Comparison of ENCODE assay signal across 18 mouse cellular contexts in genomic region chr11:115244840-115245239, GRCm38 (mm10). TPM values are rescaled to one million over a fixed set of nuclear protein-coding genes. Genes with fewer than 3 reads are reported as not detected.
A peak's percentile ranks its signal among the peaks of the same experiment; 100 is the strongest.
DNase-seq lines count a peak whose midpoint lies in the region; ATAC-seq and TF ChIP-seq lines count a peak whose summit lies in the region.
"Had no signal": no experiment of that assay in that cellular context is flagged by ENCODE, and none has a peak within 500 bp of the region (broad histone marks: within the 10 kb centered on the region; RNA-seq: fewer than 3 reads in every experiment).

No protein-coding gene starts in this region.

- no peak for TF ChIP-seq POLR2A in cerebellum, adult 2 months (IDR thresholded peaks at IDR 0.05; ENCODE audit: borderline replicate concordance, insufficient read depth, low read length)

- 0 out of 2 replicates have a peak overlapping the region, but pooled peaks have one; percentile 9 for H3K27ac ChIP-seq in cerebellum, adult 2 months (ENCODE audit: insufficient read depth, low read length)
- H3K27ac ChIP-seq in kidney, postnatal 0 days = no peak overlapping the region
- no peak overlapping the region for H3K27ac ChIP-seq in kidney, embryonic 14.5 days (ENCODE audit: low read depth, low read length)
- peak overlapping the region; percentile 45; the same call in 1 of the 2 replicates for H3K27ac ChIP-seq in liver, embryonic 13.5 days
- H3K27ac ChIP-seq: embryonic facial prominence, embryonic 13.5 days; macrophage; midbrain, embryonic 15.5 days had no signal

- 87% methylated on average over 8 of the region's 8 CpGs for WGBS in cerebellum, adult 2 months
- 80% methylated on average over 8 of the region's 8 CpGs for WGBS in kidney, postnatal 0 days
- 71% methylated on average over 8 of the region's 8 CpGs for WGBS in kidney, embryonic 14.5 days
- 73% methylated on average over 8 of the region's 8 CpGs for WGBS in liver, embryonic 13.5 days (ENCODE audit: insufficient replicate concordance)

- DNase-seq in cerebellum, adult 2 months = no peak
- no peak for DNase-seq in cerebellum, postnatal 25 days
- DNase-seq in kidney, postnatal 0 days (ENCODE audit: low spot score) = no peak
- no peak for DNase-seq in liver, embryonic 13.5 days
- peak; percentile 57 for DNase-seq in lung, postnatal 14 days
- no peak for DNase-seq in adipocyte (ENCODE audit: low spot score)
- DNase-seq in thymus, postnatal 36 days = no peak
- DNase-seq: gastrocnemius, postnatal 14 days; layer of hippocampus, adult 9-11 months; right cerebral cortex, postnatal 14 days had no signal

- no peak overlapping the region for H3K9ac ChIP-seq in kidney, postnatal 0 days (ENCODE audit: low read depth, low read length)
- no peak overlapping the region for H3K9ac ChIP-seq in kidney, embryonic 14.5 days (ENCODE audit: low read depth, low read length)
- H3K9ac ChIP-seq in liver, embryonic 13.5 days = no peak overlapping the region
- H3K9ac ChIP-seq: embryonic facial prominence, embryonic 13.5 days; midbrain, embryonic 15.5 days had no signal

- H3K4me1 ChIP-seq in cerebellum, adult 2 months (ENCODE audit: control insufficient read depth, insufficient read depth, low read length) = peaks cover 62% of the 10 kb centered on the region
- peaks cover 3% of the 10 kb centered on the region; the same call in 1 of the 2 replicates for H3K4me1 ChIP-seq in kidney, postnatal 0 days (replicated peaks; ENCODE audit: insufficient read depth, low read length)
- peaks cover 24% of the 10 kb centered on the region for H3K4me1 ChIP-seq in kidney, embryonic 14.5 days (ENCODE audit: control insufficient read depth, insufficient read depth, low read length)
- peaks cover 28% of the 10 kb centered on the region for H3K4me1 ChIP-seq in liver, embryonic 13.5 days (replicated peaks)

- ATAC-seq in kidney, postnatal 0 days (replicated peaks; ENCODE audit: low FRiP score, low read depth) = peak; percentile 17; the same call in 1 of the 2 replicates
- ATAC-seq in kidney, embryonic 14.5 days (ENCODE audit: low FRiP score, low TSS enrichment) = no peak
- peak; percentile 71 for ATAC-seq in liver, embryonic 13.5 days (ENCODE audit: low read depth)
- ATAC-seq: activated CD4-positive, CD25-positive, alpha-beta regulatory T cell, adult 4 months; midbrain, embryonic 15.5 days had no signal

- 0 out of 2 replicates have a peak, but pooled peaks cover 10% of the 10 kb centered on the region for H3K36me3 ChIP-seq in kidney, postnatal 0 days (ENCODE audit: insufficient read depth, low read length)
- peaks cover 3% of the 10 kb centered on the region for H3K36me3 ChIP-seq in kidney, embryonic 14.5 days (ENCODE audit: control insufficient read depth, insufficient read depth, low read length)
- no peaks in the 10 kb centered on the region for H3K36me3 ChIP-seq in liver, embryonic 13.5 days

- H3K4me3 ChIP-seq in cerebellum, adult 2 months (replicated peaks; ENCODE audit: insufficient read depth, low read depth, low read length) = no peak overlapping the region
- no peak overlapping the region for H3K4me3 ChIP-seq in kidney, postnatal 0 days (replicated peaks; ENCODE audit: low read depth, low read length)
- H3K4me3 ChIP-seq in kidney, embryonic 14.5 days (ENCODE audit: low read length) = no peak overlapping the region
- H3K4me3 ChIP-seq in liver, embryonic 13.5 days (replicated peaks) = no peak overlapping the region
- H3K4me3 ChIP-seq: embryonic facial prominence, embryonic 13.5 days; midbrain, embryonic 15.5 days had no signal

- H3K9me3 ChIP-seq in kidney, postnatal 0 days (replicated peaks; ENCODE audit: low read length) = no peaks in the 10 kb centered on the region
- no peaks in the 10 kb centered on the region for H3K9me3 ChIP-seq in kidney, embryonic 14.5 days (ENCODE audit: control insufficient read depth, low read length)
- no peaks in the 10 kb centered on the region for H3K9me3 ChIP-seq in liver, embryonic 13.5 days (replicated peaks)
- H3K9me3 ChIP-seq: embryonic facial prominence, embryonic 13.5 days; midbrain, embryonic 15.5 days had no signal

- H3K4me2 ChIP-seq in kidney, postnatal 0 days (ENCODE audit: low read length) = no peak overlapping the region
- H3K4me2 ChIP-seq in kidney, embryonic 14.5 days (replicated peaks; ENCODE audit: low read depth, low read length) = no peak overlapping the region
- H3K4me2 ChIP-seq in liver, embryonic 13.5 days = no peak overlapping the region
- H3K4me2 ChIP-seq: embryonic facial prominence, embryonic 13.5 days; midbrain, embryonic 15.5 days had no signal

- TF ChIP-seq CTCF in cerebellum, adult 2 months (IDR thresholded peaks at IDR 0.05; ENCODE audit: borderline replicate concordance, insufficient read depth, low read depth, low read length) = no peak
- no peak for TF ChIP-seq CTCF in kidney, postnatal 0 days (IDR thresholded peaks at IDR 0.05; ENCODE audit: low read depth)

- no peaks in the 10 kb centered on the region for H3K27me3 ChIP-seq in cerebellum, adult 2 months (ENCODE audit: control insufficient read depth, insufficient read depth, low read length)
- peaks cover 25% of the 10 kb centered on the region for H3K27me3 ChIP-seq in kidney, postnatal 0 days (ENCODE audit: insufficient read depth, low read length)
- peaks cover 37% of the 10 kb centered on the region for H3K27me3 ChIP-seq in kidney, embryonic 14.5 days (ENCODE audit: control insufficient read depth, insufficient read depth, low read length)
- peaks cover 41% of the 10 kb centered on the region for H3K27me3 ChIP-seq in liver, embryonic 13.5 days
- H3K27me3 ChIP-seq: CH12.LX had no signal

RNA-seq across cellular contexts. Expression of gene Grin2c, which starts 22.2 kb away (rescaled TPM):
- 249 and 283 TPM in 2 replicates for polyA plus RNA-seq in cerebellum, adult 2 months (2012; rRNA removed)
- not detected in 2 replicates for polyA plus RNA-seq in kidney, postnatal 0 days (2015; fragmentation: Nextera tagmentation; extraction: Ambion mirVana)
- not detected in 2 replicates for polyA plus RNA-seq in kidney, embryonic 14.5 days (2014; fragmentation: Nextera tagmentation; extraction: Ambion mirVana)
- 0.06 and 0.12 TPM in 2 replicates for polyA plus RNA-seq in liver, embryonic 13.5 days (2015; fragmentation: Nextera tagmentation; extraction: Ambion mirVana)
- polyA plus RNA-seq: activated CD4-positive, CD25-positive, alpha-beta regulatory T cell, adult 4 months; embryonic facial prominence, embryonic 13.5 days; forebrain, embryonic 11.5 days; intestine, embryonic 14.5 days; macrophage had no signal

RNA-seq across cellular contexts. Expression of gene Fdxr, which starts 32.0 kb away (rescaled TPM):
- polyA plus RNA-seq in cerebellum, adult 2 months (2012; rRNA removed) = 53.5 and 56.8 TPM in 2 replicates
- 10.0 and 12.2 TPM in 2 replicates for polyA plus RNA-seq in kidney, postnatal 0 days (2015; fragmentation: Nextera tagmentation; extraction: Ambion mirVana)
- polyA plus RNA-seq in kidney, embryonic 14.5 days (2014; fragmentation: Nextera tagmentation; extraction: Ambion mirVana) = 9.2 and 13.1 TPM in 2 replicates
- polyA plus RNA-seq in liver, embryonic 13.5 days (2015; fragmentation: Nextera tagmentation; extraction: Ambion mirVana) = 16.3 and 18.2 TPM in 2 replicates

RNA-seq across cellular contexts. Expression of gene Fads6, which starts 52.6 kb away (rescaled TPM):
- polyA plus RNA-seq in cerebellum, adult 2 months (2012; rRNA removed) = 57.3 and 63.7 TPM in 2 replicates
- 0.92 and 1.1 TPM in 2 replicates for polyA plus RNA-seq in kidney, postnatal 0 days (2015; fragmentation: Nextera tagmentation; extraction: Ambion mirVana)
- 0.32 and 0.39 TPM in 2 replicates for polyA plus RNA-seq in kidney, embryonic 14.5 days (2014; fragmentation: Nextera tagmentation; extraction: Ambion mirVana)
- polyA plus RNA-seq in liver, embryonic 13.5 days (2015; fragmentation: Nextera tagmentation; extraction: Ambion mirVana) = 2.0 and 2.2 TPM in 2 replicates

RNA-seq across cellular contexts. Expression of gene Nat9, which starts 57.2 kb away (rescaled TPM):
- polyA plus RNA-seq in cerebellum, adult 2 months (2012; rRNA removed) = 30.8 and 37.5 TPM in 2 replicates
- 26.8 TPM in 2 replicates for polyA plus RNA-seq in kidney, postnatal 0 days (2015; fragmentation: Nextera tagmentation; extraction: Ambion mirVana)
- polyA plus RNA-seq in kidney, embryonic 14.5 days (2014; fragmentation: Nextera tagmentation; extraction: Ambion mirVana) = 18.2 and 18.4 TPM in 2 replicates
- polyA plus RNA-seq in liver, embryonic 13.5 days (2015; fragmentation: Nextera tagmentation; extraction: Ambion mirVana) = 11.9 and 13.3 TPM in 2 replicates

RNA-seq across cellular contexts. Expression of gene Tmem104, which starts 57.6 kb away (rescaled TPM):
- 12.5 and 13.3 TPM in 2 replicates for polyA plus RNA-seq in cerebellum, adult 2 months (2012; rRNA removed)
- 12.0 and 12.6 TPM in 2 replicates for polyA plus RNA-seq in kidney, postnatal 0 days (2015; fragmentation: Nextera tagmentation; extraction: Ambion mirVana)
- polyA plus RNA-seq in kidney, embryonic 14.5 days (2014; fragmentation: Nextera tagmentation; extraction: Ambion mirVana) = 6.3 and 10.3 TPM in 2 replicates
- 5.1 and 6.8 TPM in 2 replicates for polyA plus RNA-seq in liver, embryonic 13.5 days (2015; fragmentation: Nextera tagmentation; extraction: Ambion mirVana)

Comparison
In these comparisons a context has a peak if more than half of its experiments do, and no peak if none do; other contexts are left out.
1. H3K27ac ChIP-seq: peak in cerebellum, adult 2 months (single experiment) and liver, embryonic 13.5 days (single experiment); none in kidney, postnatal 0 days (single experiment) and kidney, embryonic 14.5 days (single experiment).
2. RNA of gene Grin2c, which starts 22.2 kb away (polyA plus RNA-seq): 249 to 283 TPM in cerebellum, adult 2 months; 0.06 to 0.12 TPM in liver, embryonic 13.5 days, not detected in kidney, embryonic 14.5 days and not detected in kidney, postnatal 0 days; every median in the first group is over 100 times any median in the second.
3. RNA of gene Fads6, which starts 52.6 kb away (polyA plus RNA-seq): 57.3 to 63.7 TPM in cerebellum, adult 2 months; 2.0 to 2.2 TPM in liver, embryonic 13.5 days, 0.92 to 1.1 TPM in kidney, postnatal 0 days and 0.32 to 0.39 TPM in kidney, embryonic 14.5 days; every median in the first group is over 10 times any median in the second.